Mouse (Mus musculus): ENCODE measurements around the gene Sema4d. TPM values are rescaled to one million over a fixed set of nuclear protein-coding genes. Genes with fewer than 3 reads are reported as not detected.

Sema4d gene
- total and polyA plus RNA-seq, 3 experiments: 12.8 to 67.1 (median 16.7) TPM

DNA sequence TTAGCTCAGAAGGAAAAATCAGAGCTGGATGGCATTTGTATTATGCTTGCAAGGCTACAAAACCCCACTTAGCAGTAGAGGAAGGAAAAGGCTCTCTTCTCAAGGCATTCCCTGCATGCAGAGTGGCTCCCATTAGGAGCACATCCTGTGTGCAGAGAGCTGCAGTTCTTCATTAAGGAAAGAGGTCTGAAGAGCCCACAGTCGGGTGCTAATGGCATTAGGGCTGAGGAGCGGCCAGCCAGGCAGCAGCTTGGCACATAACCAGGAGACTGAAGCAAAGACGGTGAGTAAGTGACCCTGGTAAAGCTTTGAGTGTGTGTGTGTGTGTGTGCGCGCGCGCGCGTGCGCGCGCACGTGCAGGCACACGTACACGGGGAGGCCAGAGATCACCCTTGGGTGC, 12.7 kb upstream of the Sema4d start:
- TF ChIP-seq ZNF384 (IDR thresholded peaks at IDR 0.05; ENCODE audit: low read depth, low read length) (no peak), POLR2AphosphoS2 (IDR thresholded peaks at IDR 0.05; ENCODE audit: low read depth, low read length) (no peak), BHLHE40 (IDR thresholded peaks at IDR 0.05; ENCODE audit: low read depth, low read length) (0 out of 2 replicates have a peak, but pooled peaks have one; percentile 10)

DNA sequence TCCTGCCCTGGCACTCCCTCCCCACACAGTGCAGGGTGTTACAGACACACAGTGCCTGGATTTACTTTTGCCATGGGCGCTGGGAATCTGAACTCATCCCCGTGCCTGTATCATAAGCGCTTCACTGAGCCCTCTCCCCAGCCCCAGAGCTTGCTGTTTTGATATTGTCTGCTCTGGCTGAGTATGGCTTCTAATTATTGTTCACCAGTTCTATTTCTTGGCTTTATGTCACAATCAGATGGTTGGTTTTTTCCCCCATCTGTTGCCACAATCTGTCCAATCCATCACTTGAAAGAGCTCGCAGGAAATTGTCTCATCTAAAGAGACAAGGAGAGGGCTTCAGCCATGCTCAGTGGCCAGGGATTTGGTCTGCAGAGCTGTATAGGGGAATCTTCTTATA, 12.1 kb upstream of the Sema4d start:
- H3K36me3 ChIP-seq (replicated peaks in 1 of 2; ENCODE audit: control insufficient read depth in 1 of 2, insufficient read depth in 1 of 2, low read length in 1 of 2): no peaks in the 10 kb centered on the region
- peaks cover 2 to 13% of the 10 kb centered on the region in 2 experiments; a peak in 3 of 4 replicates for H3K4me1 ChIP-seq (ENCODE audit: control insufficient read depth in 1 of 2, insufficient read depth in 2 of 2)
- dilution Hi-C loops (cut with MboI; ENCODE audit: extremely low pct_ligation_motif_present, extremely low pct_unique_long_range_greater_than_20kb, low sequenced_read_pairs): no loop called here
- no peaks in the 10 kb centered on the region for H3K27me3 ChIP-seq (replicated peaks)
- H3K4me3 ChIP-seq (replicated peaks in 1 of 3; ENCODE audit: low read depth in 2 of 3, low read length in 2 of 3, poor library complexity in 1 of 3): no peak overlapping the region
- peaks cover 11% of the 10 kb centered on the region for H3K9me3 ChIP-seq (replicated peaks; ENCODE audit: low read length)
- no peak for DNase-seq (ENCODE audit: extremely low read depth)
- no peak for TF ChIP-seq IRF4 (IDR thresholded peaks at IDR 0.05; ENCODE audit: low read depth, low read length)
- no peak for TF ChIP-seq JUN (IDR thresholded peaks at IDR 0.05; ENCODE audit: insufficient read depth, low read depth, low read length)
- TF ChIP-seq POLR2A (IDR thresholded peaks at IDR 0.05; ENCODE audit: low read depth, low read length): no peak
- TF ChIP-seq MYC (IDR thresholded peaks at IDR 0.05; ENCODE audit: low read depth, low read length): no peak
- no peak for TF ChIP-seq SMC3 (IDR thresholded peaks at IDR 0.05; ENCODE audit: low read depth, low read length)
- no peak for TF ChIP-seq JUND (conservative IDR thresholded peaks at IDR 0.05; ENCODE audit: low read depth, low read length)
- TF ChIP-seq TCF12 (IDR thresholded peaks at IDR 0.05; ENCODE audit: low read depth, low read length): no peak
- no peak for TF ChIP-seq MXI1 (IDR thresholded peaks at IDR 0.05; ENCODE audit: low read depth, low read length)
- no peak for TF ChIP-seq MAX (IDR thresholded peaks at IDR 0.05; ENCODE audit: low read length)
- TF ChIP-seq ZC3H11A (IDR thresholded peaks at IDR 0.05; ENCODE audit: low read depth, low read length): no peak
- TF ChIP-seq CHD1 (IDR thresholded peaks at IDR 0.05; ENCODE audit: low read depth, low read length): no peak
- TF ChIP-seq NELFE (IDR thresholded peaks at IDR 0.05; ENCODE audit: low read depth, low read length): no peak
- TF ChIP-seq SIN3A (IDR thresholded peaks at IDR 0.05; ENCODE audit: low read length): no peak
- no peak for TF ChIP-seq KAT2A (IDR thresholded peaks at IDR 0.05; ENCODE audit: insufficient replicate concordance, low read length)
- TF ChIP-seq NRF1 (IDR thresholded peaks at IDR 0.05; ENCODE audit: low read depth, low read length): no peak
- TF ChIP-seq POLR2AphosphoS2 (IDR thresholded peaks at IDR 0.05; ENCODE audit: low read depth, low read length): no peak
- TF ChIP-seq BHLHE40 (IDR thresholded peaks at IDR 0.05; ENCODE audit: low read depth, low read length): no peak
- no peak for TF ChIP-seq ZNF384 (IDR thresholded peaks at IDR 0.05; ENCODE audit: low read depth, low read length)
- no peak for TF ChIP-seq RCOR1 (conservative IDR thresholded peaks at IDR 0.05; ENCODE audit: low read depth, low read length)
- H3K79me2 ChIP-seq (replicated peaks; ENCODE audit: control insufficient read depth, extremely low read depth, insufficient read depth, poor library complexity, severe bottlenecking): no peaks in the 10 kb centered on the region
- no peak overlapping the region for H3K4me2 ChIP-seq (ENCODE audit: insufficient read depth, low read depth, poor library complexity, severe bottlenecking)
- in situ Hi-C loops (cut with MboI; ENCODE audit: low pct_ligation_motif_present, low pct_unique_long_range_greater_than_20kb, low sequenced_read_pairs): no loop called here
- no peak overlapping the region for H3K27ac ChIP-seq (ENCODE audit: insufficient read depth, low read depth)
- no peak overlapping the region for H3K9ac ChIP-seq (ENCODE audit: insufficient read depth, low read depth)

More for the DNA sequence above, 12.7 kb upstream of the Sema4d start:
- Histone ChIP-seq H3K27ac (ENCODE audit: insufficient read depth, low read depth) (no peak overlapping the region), H3K79me2 (replicated peaks; ENCODE audit: control insufficient read depth, extremely low read depth, insufficient read depth, poor library complexity, severe bottlenecking) (no peaks in the 10 kb centered on the region), H3K4me2 (ENCODE audit: insufficient read depth, low read depth, poor library complexity, severe bottlenecking) (no peak overlapping the region), H3K9me3 (replicated peaks; ENCODE audit: low read length) (peaks cover 11% of the 10 kb centered on the region), H3K4me3 (replicated peaks in 1 of 3; ENCODE audit: low read depth in 2 of 3, low read length in 2 of 3, poor library complexity in 1 of 3) (no peak overlapping the region), H3K36me3 (replicated peaks in 1 of 2; ENCODE audit: control insufficient read depth in 1 of 2, insufficient read depth in 1 of 2, low read length in 1 of 2) (no peaks in the 10 kb centered on the region), H3K27me3 (replicated peaks) (no peaks in the 10 kb centered on the region), H3K4me1 (ENCODE audit: control insufficient read depth in 1 of 2, insufficient read depth in 2 of 2) (peaks cover 0 to 7% of the 10 kb centered on the region in 2 experiments; a peak in 1 of 4 replicates), H3K9ac (ENCODE audit: insufficient read depth, low read depth) (no peak overlapping the region)
- dilution Hi-C loops (cut with MboI; ENCODE audit: extremely low pct_ligation_motif_present, extremely low pct_unique_long_range_greater_than_20kb, low sequenced_read_pairs) (no loop called here), in situ Hi-C loops (cut with MboI; ENCODE audit: low pct_ligation_motif_present, low pct_unique_long_range_greater_than_20kb, low sequenced_read_pairs) (no loop called here)
- no peak for DNase-seq (ENCODE audit: extremely low read depth)

Measured in CH12.LX (cell line).